Mouse (Mus musculus) layer of hippocampus, adult 9-11 months (tissue): ENCODE data around the gene Tcf3.
A peak's percentile ranks its signal among the peaks of the same experiment; 100 is the strongest.

ENCODE experiments used
- DNase-seq: peaks from one replicate; pipeline ENCODE4 v3.0.0; 2022

Tcf3 gene

DNA sequence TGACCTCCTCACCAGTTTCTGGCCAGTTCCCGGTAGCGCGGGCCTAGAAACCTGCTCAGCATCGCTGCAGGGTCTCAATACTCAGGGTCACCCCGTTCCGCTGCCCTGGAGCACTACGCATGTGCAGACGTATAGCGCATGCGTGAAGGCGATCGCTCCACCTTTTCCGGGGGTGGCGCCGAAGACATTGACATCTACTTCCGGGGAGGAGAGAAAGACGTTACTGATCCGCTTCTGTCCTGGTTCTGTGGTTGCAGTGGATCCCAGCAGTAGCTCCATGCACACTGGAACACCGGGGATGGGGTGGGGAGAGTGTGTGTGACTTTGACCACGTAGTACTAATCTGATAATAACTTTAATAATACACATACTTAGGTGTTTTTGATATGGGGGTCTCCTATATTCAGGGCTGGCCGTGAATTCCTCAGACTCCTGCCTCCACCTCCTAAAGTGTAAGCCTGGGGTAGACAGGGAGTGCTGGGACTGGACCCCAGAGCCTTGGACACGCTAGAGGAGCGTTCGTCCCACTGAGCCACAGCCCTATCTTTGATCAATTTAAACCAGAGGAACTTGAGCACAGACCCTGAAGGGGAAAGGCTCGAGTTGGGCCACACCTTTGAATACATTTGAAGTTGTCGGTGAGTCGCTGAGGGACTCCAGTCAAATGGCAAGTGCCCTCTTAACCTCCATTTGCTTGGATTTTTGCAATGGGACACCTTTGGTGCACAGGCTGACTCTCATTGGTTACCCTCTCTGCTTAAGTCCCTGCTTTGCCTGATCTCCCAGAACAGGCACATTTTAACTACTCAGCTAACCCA, 26.6 kb downstream of the Tcf3 start, which contains the start of gene Uqcr11:
TSS of gene Uqcr11 (minus strand) at position 147 of the 818 bp plus-strand sequence.
- DNase-seq: peak; percentile 95

DNA sequence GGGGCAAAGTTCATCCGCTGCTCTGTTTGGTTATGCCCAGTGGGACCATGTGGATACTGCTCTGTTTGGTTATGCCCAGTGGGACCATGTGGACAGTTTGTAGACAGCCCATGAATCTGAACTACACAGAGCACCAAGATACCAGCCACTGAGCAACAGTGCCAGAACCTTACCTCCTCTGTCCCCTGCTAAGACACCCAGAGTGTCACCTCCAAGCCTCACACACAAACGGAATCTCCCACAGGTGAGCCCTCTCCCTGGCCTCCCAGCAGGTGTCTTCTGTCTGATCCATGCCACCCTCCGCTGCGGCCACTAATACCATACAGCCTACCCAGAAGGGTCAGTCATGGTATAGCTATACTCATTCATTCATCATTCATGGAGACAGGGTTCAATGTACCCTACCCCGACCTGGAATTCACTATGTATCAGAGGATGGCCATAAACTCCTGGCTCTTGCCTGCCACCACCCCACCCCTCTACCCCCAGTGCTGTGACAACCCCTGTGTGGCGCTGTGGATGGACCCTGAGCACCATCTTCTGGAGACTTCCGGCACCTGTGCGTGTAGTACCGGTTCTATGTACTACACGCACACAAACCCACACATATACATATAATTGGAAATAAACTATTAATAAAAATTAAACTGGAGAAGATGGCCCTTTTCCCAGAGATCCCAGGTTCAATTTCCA, 27.8 kb downstream of the Tcf3 start:
- no peak for DNase-seq

DNA sequence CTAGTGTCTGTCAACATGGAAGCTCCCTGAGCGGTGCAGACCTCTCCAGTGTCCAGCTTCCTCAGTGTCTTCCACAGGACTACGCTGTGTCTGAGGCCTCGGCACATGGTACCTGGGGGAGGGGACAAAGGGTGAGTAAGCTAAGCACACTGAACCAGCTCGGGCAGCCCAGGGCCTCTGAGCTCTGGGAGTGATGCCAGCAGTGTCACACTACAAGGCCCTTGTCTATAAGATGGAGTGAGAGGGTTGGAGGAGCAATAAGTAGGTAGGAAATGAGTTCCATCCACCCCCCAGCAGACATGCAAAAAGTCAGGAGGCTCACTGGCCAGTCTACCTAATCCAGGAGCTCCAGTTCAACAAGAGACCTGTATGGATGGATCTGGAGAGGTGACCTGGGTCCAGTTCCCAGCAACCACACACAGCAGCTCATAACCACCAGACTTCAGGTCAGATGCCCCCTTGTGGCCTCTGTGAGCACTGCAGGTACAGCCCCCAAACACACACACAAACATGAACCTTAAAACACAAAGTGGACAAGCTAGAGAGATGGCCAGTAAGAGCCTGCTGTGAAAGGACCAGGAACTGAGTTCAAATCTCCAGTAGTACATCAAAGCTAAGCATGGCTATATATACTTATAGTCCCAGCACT, 30.3 kb downstream of the Tcf3 start:
- DNase-seq: no peak

DNA sequence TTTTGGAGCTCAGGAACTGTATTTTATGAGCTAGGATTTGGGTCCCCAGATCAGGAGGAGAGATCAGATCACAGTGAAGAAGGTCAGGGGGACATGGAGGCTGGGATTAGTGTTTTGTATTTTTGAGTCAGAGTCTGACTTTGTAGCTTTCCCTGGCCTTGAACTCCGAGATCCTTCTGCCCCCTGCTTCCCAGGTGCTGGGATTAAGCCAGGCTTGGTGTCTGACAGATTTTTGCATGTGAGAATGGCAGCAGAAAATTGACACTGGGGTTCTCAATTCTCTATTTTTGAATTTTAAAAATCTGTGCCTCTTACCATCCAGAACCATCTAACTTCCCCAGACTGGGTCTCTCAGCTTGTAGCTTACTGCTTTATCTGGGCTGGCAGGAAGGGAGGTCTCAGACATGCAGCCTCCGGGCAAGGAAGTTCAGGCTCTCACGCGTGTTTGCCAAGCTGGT, 32.7 kb downstream of the Tcf3 start:
- DNase-seq: no peak

DNA sequence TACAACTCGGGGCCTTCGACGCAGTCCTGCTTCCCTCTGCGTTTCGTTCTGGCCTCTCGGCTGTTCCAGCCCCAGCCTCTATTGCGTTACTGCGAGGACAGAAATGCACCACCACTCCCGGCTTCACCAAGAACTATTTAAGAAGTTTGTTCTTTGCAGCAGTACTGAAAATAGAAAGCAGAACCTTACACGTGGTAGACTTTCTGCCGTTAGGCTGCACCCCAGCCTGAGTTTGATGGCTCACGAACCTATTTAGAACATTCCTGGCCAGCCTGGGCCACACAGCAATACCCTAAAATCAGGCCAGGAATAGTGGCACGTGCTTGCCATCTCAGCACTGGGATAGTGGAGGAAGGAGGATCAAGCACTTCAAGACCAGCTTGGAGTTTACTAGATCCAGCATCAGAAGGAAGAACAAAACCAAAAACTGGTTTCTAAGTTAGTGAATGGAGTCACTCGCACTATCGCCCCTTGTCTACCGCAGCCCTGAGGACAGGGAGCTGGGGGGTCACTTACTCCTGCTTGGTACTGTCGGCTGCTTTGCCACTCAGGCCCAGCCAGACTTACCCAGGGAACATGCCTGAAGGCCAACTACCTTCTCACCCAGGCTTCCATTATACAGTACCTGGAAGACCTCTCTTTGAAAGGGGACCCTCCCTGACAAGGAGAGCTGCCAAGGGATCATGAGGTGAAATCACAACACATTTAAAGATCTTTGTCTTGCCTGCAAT, 33.3 kb downstream of the Tcf3 start:
- DNase-seq: no peak

DNA sequence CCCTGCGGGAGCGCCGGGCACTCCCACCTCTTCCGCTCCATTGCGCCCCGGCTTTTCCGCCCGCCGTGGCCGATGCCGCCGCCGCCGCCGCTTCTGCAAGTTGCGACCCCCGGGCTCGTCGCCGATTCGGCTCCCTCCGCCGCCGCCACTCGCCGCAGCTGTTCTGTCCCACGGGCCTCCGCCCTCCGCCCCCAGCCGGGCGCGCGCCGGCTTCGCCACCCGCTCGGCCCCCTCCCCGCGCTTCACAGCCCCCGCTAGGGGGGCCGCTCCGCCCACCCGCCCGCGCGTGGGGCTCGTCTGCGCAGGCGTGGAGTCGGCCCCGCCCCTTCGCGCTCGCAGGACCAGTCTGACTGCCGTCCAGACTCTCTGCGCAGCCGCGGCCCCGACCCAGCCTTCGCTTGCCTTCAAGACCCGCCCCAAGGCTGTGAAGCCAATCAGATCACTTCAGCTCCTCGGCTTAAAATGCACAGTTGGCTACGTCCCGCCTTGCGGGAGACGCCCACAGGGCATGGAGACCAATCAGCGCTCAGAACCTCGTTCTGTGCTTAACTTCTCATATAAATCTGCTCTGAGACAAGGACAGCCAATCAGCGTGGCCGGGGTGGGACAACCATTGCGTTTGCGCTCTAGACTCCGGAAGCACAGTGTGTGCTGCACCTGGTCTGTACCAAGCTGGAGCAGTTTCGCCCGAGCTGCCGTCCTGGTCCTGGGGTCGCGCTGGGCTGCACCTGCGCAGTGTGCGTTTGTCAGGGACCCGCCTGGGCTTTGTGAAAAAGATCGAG, 34.1 kb downstream of the Tcf3 start, which contains the start of gene Mbd3:
TSS of gene Mbd3 (minus strand) at position 360 of the 782 bp plus-strand sequence.
- peak; percentile 100 for DNase-seq

DNA sequence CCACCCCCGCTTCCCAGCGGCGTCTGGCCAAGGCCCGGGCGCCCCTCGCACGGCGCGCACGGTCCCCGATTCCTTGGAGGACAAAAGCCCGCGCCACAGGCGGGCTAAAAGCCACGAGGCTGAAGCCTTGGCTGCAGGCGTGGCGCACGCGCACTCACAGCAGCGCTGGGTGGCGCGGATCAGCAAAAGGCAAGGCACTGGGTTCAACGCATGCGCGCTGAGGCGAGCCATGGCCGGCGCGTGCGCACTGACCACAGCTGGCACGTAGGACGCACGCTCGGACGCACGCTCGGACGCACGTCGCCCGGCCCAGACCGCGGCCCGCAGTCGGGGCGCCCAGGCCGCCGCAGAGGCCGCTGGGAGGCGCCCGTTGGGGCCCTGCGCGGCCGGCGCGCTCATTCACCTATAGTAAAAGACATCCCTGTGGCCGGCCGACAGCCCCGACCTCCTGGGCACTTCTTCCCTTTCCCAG, 34.7 kb downstream of the Tcf3 start:
- peak; percentile 98 for DNase-seq

DNA sequence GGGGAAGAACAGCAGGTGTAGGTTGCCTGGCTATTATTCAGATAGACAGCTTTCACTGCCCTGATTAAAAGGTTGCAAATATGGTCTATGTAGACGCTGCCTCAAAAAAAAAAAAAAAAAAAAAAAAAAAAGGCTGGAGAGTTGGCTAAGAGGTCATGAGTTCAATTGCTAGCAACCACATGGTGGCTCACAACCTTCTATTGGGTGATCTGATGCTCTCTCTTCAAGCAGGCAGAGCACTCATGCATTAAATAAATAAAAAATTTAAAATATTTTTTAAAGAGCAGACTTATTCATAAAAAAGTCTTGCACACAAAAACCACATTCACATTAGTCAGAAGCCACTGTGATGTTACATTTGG, 35.3 kb downstream of the Tcf3 start:
- no peak for DNase-seq

DNA sequence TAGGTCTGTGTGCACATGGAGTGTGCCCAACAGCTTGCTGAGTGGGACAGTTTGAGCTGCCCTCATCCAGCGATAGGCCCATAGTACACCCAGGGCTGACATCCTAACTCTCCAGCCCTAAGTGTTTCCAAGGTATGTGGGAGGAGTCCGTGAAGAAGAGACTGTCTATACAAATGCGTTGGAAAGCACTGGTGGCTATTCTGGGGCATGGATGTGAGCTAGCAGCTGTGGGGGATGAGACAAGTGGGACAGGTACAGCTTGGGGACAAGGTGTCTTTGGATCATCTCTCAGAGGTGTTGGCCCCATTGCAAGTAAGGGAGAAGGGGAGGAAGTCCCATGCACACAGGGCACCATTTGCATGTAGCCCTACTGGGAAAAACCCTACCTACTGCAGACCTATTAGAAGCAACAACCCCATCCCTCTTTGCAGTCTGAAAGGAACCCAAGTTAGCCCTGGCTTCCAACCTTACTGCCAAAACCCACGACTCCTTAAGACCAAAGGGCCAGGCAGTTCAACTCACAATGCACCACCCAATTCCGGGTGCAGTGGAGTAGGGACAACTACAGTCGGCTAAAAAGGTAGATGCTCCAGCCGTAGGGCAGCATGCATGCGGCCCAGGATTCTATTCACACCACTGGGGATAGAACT, 35.8 kb downstream of the Tcf3 start:
- DNase-seq: no peak

DNA sequence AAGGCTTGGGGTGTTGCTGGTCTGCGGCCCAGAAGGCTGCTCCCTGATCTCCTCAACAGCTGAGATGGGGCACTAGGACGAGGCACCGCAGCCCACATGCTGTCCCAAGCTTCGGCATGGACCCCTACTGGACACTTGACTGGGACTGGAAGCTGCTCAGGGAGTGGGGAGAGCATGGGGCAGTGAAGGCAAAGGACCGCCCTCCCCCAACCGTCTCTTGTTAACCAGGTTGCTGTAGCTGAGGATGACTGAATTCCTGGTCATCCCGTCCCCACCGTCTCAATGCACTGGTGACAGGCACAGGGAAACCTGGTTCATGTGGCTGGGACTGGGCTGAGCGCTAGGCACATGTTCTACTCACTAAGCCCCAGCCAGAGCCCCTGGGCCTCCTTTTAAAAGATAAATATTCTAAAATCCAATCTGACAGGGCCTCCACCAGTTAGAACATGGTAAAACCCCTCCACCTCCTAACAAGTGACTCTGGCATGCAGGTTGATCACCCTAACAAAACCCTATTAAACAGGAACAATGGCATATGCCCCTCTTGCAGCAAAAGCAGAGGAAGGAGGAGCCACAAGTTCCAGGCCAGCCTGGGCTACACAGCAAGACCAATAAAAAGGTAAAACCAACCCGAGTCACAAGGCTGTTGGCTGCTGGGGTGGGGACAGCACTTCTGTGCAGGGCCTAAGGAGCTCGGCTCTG, 36.5 kb downstream of the Tcf3 start:
- DNase-seq: no peak

DNA sequence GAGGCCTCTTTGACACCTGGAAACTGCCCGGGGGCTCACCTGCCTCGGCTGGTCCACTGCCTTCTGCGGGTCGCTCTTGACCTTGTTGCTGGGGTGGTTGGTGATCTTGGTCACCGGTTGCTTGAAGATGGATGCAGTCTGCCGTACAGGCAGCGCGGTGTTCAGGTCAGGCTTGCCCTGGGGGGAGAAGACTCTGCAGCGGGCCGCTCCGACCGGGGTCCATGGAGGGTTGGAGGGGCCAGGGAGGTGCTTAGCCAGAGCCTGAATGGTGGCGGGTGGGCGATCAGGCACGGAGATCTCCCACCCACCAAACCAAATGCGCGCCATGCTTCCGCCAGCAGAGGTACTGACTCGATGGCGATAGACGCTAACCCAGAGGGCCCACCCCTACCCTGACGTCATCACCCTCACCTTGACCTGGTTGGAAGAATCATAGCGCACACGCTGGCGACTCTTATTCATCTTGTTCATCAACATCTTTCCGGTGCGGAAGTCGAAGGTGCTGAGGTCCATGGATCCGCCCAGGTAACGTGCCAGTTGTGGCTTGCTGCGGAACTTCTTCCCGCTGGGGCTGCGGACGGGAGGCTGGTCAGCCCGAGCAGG, 38.3 kb downstream of the Tcf3 start:
- no peak for DNase-seq

DNA sequence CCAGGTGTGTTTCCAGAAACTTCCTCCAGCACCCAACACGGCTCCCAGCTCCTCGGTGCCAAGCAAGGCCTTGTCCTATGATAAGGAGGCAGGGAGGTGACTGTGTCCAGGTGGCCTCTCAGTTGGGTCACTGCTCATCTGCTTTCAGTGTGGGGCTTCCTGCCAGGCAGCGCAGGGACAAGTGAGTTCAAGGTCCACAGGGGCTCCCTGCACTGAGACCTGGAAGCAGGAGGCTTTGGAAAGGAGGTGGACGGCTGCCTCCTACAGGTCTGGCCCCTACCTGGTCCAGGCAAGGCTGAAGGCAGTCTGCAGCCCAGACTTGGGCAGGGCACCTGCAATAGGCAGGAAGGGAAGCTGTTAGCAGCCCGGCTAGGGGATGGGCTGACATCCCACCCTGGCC, 40.8 kb downstream of the Tcf3 start:
- no peak for DNase-seq

DNA sequence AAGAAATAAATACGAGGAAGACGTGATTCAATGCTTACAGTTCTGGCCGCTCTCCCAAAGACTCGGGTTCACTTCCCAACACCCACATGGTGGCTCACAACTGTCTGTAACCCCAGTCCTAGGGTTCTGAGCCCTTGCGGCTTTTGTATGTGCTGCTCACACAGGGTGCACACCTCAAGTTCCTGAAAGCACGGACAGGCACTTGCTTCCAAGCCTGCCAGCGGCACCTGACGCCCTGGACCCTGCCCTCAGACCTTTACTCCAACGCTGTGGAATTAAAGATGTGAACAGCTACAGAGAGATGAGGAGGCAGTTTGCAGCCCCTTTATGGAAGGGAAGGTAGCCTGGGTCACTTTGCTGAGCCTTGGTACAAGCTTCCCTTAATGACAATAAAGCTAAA, 42.8 kb downstream of the Tcf3 start:
- DNase-seq: no peak

DNA sequence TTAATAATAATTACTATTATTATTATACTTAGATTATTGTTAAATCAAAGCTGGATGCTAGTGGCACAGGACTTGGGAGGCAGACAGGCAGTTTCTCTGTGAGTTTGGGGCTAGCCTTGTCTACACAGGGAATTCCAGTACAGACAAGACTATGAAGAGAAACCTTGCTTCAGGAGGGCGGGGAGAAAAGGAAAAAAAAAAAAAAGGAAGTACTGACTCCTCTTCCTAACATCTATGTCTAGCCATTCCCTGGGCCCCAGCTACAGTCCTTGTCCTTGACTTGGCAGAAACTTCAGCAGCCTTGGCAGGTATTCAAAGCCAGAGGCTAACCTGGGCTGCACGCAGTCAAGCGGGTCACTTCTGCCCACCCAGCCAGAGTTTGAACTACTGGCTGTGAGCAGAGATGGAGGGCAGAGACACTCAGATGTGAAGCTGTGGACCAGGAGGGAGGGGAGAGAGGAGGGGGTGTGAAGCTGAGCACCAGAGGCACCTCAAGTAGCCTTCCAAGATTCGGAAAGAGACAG, 44.2 kb downstream of the Tcf3 start:
- DNase-seq: no peak

DNA sequence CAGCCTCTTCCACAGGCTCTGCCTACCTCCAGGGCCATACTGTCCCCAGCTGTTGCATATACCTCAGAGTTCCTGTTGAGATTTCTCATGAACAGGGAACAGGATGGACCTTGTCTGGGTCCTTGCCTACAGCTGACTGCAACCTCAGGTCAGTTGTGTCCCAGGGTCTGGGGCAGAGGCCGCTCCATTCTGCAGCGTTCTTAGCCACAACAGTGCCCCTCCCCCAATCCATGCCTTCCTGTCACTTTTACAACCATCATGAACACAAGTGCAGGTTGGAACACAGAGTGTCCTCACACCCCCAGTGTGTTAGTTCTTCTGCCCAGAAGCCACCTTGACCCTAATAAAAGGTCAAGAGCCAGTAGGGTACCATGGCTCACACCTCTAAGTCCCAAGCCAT, 44.7 kb downstream of the Tcf3 start:
- DNase-seq: no peak

DNA sequence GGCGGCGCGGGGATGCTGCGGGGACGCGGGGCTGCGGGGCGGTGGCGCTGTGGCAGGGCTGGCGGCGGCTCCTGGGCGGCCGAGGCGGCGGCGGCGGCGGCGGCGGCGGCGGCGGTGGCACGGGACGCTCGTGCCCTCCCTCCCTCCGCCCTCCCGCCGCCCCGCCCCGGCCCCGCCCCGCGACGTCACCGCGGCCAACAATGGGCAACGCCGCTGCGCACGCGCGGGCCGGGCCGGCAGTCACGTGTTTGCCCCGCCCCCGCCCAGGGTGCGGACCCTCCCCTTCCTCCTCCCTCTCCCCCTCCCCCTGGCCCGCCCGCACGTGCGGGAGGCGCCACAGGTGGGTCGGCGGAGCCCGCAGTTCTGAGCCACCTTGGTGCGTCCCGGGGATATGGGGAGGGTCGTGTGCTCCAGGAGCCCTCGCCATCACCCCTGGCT, 45.9 kb downstream of the Tcf3 start, which contains the start of gene Mex3d:
TSS of gene Mex3d (minus strand) at position 138 of the 438 bp plus-strand sequence.
- DNase-seq: peak; percentile 84

DNA sequence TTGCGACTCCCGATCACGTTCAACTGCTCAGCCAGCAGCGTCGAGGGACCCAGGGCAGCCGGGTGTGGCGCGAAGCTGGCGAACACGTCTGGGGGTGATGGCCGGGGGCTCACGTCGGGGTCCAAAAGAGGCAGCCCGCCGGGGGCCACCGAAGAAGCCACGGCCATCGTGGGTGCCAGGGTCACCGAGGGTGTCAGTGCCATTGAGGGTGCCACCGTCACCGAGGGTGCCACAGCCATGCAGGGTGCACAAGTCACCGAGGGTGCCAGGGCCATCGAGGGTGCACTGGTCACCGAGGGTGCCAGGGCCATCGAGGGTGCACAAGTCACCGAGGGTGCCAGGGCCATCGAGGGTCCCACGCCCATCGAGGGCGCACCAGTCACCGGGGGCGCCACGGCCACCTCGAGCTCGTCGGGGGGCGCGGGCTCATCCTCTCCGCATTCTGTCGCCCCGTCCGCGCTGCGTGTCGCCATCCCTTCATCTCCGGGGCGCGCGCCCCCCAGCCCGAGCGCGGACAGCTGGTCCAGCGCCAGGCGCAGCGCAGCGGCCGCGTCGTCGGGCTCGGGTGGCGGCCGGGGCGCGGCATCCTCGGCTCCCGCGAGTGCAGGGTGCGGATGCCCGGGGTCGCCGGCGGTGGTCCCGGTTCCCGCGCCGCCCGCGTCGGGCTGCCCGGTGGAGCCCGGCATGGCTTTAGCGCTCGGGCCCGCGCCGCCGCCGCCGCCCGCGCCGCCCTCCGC, 46.5 kb downstream of the Tcf3 start:
- no peak for DNase-seq

DNA sequence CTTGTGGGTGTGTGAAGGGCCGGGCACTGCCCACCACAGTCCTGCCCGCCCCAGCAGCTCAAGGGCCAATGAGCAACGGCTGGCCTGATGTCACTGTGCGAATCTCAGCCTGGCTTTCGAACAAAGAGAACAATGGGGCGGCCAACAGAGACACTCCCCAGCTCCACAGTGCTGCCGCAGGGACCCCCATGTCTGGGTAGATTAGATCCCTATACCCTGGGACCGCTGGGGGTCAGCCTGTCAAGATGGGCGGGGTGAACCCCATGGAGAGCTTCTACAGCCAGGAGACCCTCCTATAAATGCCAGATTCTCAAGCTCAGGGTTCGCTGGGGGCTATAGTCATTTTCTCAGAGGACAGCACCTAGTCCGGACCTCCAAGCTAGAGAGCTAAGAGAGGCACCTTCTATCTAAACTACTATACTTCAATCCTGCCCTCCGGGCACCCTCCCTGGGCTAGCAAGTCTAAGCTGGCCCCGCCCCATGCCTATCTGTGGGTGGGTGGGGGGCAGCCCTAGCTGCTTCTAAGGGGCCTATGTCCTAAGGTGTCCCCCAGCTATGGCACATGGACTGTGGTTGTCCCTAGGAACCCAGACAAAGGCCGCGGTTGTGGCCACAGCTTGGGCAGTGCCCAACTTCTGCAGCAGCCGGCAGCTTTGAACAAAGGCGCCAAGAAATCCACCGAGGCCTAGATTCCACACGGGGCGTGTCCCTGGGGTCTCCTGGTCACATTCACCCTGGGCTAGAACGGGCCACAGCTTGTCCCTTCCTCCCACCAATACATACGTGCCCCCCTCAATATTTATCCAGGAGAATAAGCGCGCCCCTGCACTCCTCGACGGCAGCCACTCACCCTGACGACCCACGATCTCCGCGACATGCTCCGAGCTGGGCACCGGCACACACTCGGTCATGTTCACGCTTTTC, 47.4 kb downstream of the Tcf3 start:
- no peak for DNase-seq
